Mouse (Mus musculus): ENCODE results near the gene Sec31a.
A peak's percentile ranks its signal among the peaks of the same experiment; 100 is the strongest.

The Sec31a gene

GRCm38 (mm10) chr5:100408485-100408884 lies 7.5 kb downstream of the Sec31a start:
- no peak for DNase-seq

DNA sequence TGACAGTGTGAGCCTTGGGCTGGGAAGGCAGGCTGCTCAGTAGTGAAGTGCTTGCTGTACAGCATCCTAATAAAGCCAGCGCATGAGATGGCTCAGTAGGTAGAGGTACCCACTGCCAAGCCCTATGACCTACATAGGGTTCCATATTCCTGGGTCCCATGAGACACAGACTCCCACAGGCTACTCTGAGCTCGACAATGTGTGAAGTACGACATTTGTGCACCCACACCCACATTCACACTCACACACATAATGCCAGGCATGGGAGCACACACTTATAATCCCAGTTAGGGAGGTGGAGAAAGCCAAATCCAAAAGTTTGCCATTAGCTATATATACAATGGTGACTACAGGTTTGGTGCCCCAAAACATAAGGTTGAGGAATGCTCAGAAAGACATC lies 19.3 kb downstream of the Sec31a start:
- DNase-seq = no peak

GRCm38 (mm10) chr5:100393681-100394080 lies 22.4 kb downstream of the Sec31a start:
- no peak for DNase-seq

GRCm38 (mm10) chr5:100392436-100392955 lies 23.5 kb downstream of the Sec31a start:
- DNase-seq = no peak

DNA sequence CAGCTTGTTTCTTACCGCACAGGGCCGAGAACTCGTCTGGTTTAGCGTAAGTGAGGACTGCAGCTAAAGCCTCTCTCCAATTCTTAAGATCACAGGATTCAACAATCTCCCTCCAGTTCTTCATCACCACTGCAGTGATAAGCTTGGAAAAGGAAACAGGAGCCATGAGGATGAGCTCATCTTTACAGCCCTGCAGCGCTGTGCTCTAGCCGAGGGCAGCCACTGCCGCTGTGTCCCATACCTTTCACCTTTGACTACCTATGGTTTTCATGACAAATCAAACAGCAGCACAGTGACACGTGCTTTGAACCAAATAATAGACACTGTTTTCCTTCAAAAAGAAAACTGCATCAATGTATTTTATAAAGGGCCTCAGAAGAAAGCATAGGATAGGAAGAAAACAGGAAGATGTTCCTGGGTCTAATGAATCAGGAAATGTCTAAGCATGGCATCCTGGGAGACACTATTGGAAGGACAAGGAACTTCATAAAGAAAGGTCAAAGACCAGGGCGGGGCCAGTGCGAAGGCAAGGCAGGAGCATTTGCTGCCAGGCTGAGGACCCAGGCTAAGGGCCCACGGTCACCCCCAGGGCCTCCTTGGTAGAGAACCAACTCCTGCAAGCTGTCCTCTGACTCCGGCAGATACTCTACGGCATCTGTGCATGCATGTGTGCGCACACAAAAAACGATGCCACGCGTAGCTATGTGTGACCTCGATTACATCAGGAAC lies 32.1 kb downstream of the Sec31a start:
- no peak for DNase-seq

GRCm38 (mm10) chr5:100381094-100381493 lies 34.9 kb downstream of the Sec31a start:
- no peak for DNase-seq

DNA sequence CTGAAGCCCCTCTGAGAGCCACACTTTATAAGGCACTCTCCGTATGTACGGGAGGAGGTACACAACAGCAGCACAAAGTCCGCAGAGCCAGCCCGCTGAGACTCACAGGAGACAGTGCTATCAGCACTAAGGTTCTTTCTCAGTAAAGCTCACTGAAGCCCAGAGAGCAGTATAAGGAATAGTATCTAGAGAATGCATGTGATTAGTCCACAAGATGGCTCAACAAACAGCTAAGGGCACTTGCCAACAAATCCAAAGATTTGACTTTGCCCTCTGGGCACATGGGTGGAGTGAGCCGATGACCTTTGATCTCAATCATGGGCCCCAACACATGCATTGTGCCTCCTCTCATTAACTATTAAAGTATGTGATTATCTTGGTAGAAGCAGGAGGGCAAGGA lies 35.8 kb downstream of the Sec31a start:
- DNase-seq = no peak

- DNase-seq = no peak
Observed at GRCm38 (mm10) chr5:100378981-100379380, 37.1 kb downstream of the Sec31a start.

DNA sequence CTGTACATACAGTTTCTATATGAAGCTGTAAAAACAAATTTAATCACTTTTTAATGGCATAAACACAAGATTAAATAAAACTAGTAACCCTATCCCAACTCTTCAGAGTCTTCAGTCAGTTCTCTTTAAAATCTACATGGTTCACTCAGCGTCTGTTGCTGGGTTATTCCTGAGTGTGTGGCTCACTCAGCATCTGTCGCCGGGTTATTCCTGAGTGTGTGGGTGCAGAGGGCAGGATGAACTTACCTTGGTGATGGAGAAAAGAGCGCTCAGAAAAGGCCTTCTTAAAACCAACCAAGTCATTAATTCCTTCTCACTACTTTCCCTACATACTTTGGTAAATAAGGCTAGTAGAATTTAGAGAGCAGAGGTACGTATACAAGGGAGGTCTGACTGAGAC lies 37.8 kb downstream of the Sec31a start:
- no peak for DNase-seq

DNA sequence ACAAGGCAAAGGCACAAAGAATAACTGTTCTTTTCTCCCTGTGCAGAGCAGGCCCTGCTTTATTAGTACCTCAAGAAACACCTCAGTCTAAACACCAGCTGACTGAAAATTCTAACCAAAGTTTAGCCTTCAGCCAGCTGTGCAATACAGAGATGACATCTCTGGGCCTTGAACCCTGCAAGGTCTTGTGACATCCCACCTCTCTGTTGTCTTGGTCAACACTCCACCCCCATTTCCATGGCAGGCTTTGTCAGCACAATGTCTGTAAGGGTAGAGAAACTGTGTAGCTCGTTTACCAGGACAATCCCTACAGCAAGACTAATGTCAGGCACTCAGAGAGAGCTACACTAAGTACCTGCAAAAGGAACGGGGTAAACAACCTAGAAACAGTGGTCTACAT lies 38.7 kb downstream of the Sec31a start:
- DNase-seq = no peak

DNA sequence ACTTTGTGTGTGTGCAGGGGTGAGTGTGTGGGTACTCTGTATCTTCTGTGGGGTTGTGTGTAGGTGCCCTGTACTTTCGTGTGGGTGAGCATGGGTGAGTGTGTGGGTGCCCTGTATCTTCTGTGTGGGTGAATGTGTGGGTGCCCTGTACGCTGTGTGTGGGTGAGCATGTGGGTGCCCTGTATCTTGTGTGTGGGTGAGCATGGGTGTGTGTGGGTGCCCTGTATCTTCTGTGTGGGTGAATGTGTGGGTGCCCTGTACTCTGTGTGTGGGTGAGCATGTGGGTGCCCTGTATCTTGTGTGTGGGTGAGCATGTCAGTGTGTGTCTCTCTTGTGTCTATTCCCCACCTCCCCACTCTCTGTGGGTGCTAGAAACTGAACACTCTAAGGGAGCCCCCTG lies 41.3 kb downstream of the Sec31a start:
- DNase-seq = no peak

DNA sequence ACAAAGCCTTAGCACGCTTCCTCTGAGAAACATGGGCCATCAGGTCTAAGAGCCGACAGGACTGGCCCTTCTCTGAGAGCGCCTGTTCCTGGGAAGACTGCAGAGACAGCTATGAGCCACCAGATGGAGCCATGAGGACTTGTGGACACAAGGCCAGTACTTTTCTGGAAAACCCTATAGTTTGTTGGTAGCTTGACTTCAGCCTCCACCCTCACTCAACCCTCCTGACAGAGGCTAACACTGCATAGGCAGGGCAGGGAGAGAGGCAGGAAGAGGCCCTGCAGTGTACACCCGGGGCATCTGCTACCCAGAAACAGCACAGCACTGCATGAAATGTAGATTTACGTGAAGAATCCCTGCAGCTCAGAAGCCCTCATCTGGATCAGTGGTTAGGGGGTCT lies 42.1 kb downstream of the Sec31a start:
- DNase-seq = peak; percentile 23

- DNase-seq = no peak
Observed at GRCm38 (mm10) chr5:100370919-100371318, 45.1 kb downstream of the Sec31a start.

DNA sequence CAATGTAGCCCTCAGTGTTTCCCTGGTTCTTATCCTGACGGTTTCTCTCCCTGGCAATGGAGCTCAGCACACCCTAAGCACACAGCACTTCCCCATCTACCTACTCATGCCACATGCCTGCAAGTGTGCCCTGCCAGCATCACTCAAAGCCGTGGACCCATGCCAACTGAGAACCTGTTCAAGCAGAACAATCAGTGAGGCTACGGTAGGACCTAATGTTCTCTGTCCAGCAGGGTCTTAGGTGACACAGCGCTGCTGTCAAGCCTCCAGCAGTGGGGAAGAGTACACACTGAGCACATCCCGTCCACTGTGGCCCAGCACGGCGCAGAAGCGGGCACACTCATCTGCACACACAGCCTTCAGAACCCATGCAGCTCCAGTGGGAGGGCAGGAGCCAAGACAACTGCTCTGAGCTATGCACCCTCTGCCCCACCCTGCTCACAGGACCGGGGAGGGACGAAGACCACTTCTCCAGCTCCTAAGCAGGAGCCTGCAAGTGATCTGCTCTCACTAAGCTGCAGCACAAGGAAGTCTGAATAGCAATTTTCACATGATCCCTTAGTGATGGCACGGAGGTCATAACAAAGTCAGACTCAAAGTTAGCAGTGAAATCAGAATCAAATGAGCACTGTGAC lies 46.1 kb downstream of the Sec31a start:
- DNase-seq = no peak

DNA sequence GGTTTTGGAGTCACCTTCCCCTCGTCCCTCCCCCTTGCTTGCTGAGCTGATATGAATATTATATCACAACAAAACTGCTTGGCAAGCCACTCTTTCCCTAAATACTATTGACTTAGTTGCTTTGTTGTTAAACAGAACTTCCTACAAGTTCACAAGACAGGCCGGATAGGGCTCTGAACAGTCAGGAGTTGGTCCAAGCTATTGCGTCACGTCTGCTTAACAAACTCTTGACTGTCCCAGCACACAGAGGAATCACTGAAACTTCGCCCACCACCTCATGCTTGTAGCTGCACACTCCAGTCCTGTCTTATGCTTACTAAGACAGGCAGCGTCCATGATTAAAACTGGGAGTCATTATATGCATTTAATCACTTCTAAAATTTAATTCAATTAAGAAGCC lies 46.9 kb downstream of the Sec31a start:
- no peak for DNase-seq

DNA sequence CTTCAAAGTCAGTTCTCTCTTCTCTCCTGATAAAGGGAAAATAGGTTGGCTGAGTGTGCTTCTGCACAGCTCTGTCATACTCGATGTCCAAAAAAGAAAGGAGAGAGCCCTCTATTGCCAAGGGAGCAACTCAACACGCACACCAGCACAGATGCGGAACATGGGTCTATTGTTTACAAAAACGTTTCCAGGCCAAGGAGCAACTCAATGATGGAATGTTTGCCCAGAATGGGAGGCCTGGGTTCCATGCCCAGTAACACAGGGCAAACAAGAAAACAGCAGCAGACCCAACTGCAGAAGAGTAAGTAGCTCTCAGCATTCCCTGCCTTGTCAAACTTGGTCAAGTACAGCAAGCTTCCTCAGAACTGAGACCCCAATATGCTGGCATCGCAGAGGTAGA lies 47.5 kb downstream of the Sec31a start:
- DNase-seq = no peak

DNA sequence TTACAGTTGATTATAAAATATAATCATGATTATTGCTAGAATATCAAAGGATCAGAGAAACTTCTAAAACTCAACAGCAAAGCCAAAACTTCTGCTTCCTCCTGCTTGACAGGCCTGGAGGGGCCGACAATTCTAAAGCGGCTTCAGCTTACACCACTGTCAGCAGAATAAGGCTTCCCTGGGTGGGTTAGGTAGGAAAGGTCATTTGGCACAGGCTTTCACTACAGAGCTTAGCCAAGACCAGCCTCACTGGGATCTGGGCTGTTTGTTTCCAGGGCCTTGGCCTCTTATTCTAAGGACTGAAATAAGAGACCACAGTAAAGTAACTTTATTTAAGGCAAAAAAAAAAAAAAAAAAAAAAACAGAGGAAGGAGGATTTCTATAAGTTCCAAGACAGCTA lies 49.0 kb downstream of the Sec31a start:
- no peak for DNase-seq

- DNase-seq = no peak
Observed at GRCm38 (mm10) chr5:100360296-100360695, 55.7 kb downstream of the Sec31a start.

- DNase-seq = no peak
Observed at GRCm38 (mm10) chr5:100358334-100358733, 57.7 kb downstream of the Sec31a start.

DNA sequence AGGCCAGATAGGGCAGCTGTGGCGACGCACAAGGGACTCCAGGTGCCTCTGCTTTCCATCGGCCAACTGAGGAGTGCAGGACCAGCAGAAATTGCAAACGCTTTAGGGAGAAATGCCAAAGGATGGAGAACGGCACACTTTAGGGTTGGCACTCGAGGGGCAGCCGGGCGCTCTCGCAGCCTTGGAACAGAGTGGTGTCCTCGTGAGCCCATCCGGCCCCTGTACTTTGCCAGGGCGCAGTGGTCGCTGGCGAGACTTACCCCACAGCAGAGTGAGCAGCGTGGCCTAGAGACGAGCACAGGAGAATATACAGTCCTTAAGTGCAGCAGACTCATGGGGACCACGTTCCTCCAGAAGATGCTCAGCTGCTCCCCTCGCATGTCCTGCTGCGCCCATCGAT lies 61.4 kb downstream of the Sec31a start:
- DNase-seq = no peak

- no peak for DNase-seq
Observed at GRCm38 (mm10) chr5:100352986-100353848, 62.8 kb downstream of the Sec31a start.

GRCm38 (mm10) chr5:100350907-100351456 lies 65.1 kb downstream of the Sec31a start:
- DNase-seq = no peak
